Mouse (Mus musculus): ENCODE data around the gene Ufsp1. TPM values are rescaled to one million over a fixed set of nuclear protein-coding genes. Genes with fewer than 3 reads are reported as not detected.

The Ufsp1 gene
- polyA plus RNA-seq, 1 experiment from 2014 or later, result 8.1 TPM

Small RNA genes lying within 50 kb of the gene (microRNA-seq; reads per million reads assigned to microRNA genes)
- gene Mir7036 (not detected), gene Mir8116 (not detected)

Other genes with a start within 250 kb of the Ufsp1 start
- gene Ap1s1, start 248.5 kb upstream of the Ufsp1 start, polyA plus RNA-seq (2015; fragmentation: Nextera tagmentation; extraction: Ambion mirVana), result 140 and 147 TPM in 2 replicates
- gene Serpine1, start 222.4 kb upstream of the Ufsp1 start, polyA plus RNA-seq (2015; fragmentation: Nextera tagmentation; extraction: Ambion mirVana), result 0.74 and 0.92 TPM in 2 replicates
- 4.9 and 6.9 TPM in 2 replicates for gene Trim56, start 178.4 kb upstream of the Ufsp1 start, polyA plus RNA-seq (2015; fragmentation: Nextera tagmentation; extraction: Ambion mirVana)
- gene Muc3, start 145.3 kb upstream of the Ufsp1 start, polyA plus RNA-seq (2015; fragmentation: Nextera tagmentation; extraction: Ambion mirVana), result 0.11 TPM in 1 of 2 replicates, not detected in the other
- not detected in 2 replicates for gene Muc3a, start 82.2 kb upstream of the Ufsp1 start, polyA plus RNA-seq (2015; fragmentation: Nextera tagmentation; extraction: Ambion mirVana)
- 12.7 and 14.8 TPM in 2 replicates for gene Ache, start 7.1 kb upstream of the Ufsp1 start, polyA plus RNA-seq (2015; fragmentation: Nextera tagmentation; extraction: Ambion mirVana)
- gene Srrt, start 13.0 kb downstream of the Ufsp1 start, polyA plus RNA-seq (2015; fragmentation: Nextera tagmentation; extraction: Ambion mirVana), result 84.9 and 88.1 TPM in 2 replicates
- gene Trip6, start 19.8 kb downstream of the Ufsp1 start, polyA plus RNA-seq (2015; fragmentation: Nextera tagmentation; extraction: Ambion mirVana), result 44.7 and 47.3 TPM in 2 replicates
- 8.1 and 8.7 TPM in 2 replicates for gene Slc12a9, start 39.0 kb downstream of the Ufsp1 start, polyA plus RNA-seq (2015; fragmentation: Nextera tagmentation; extraction: Ambion mirVana)
- gene Ephb4, start 55.5 kb downstream of the Ufsp1 start, polyA plus RNA-seq (2015; fragmentation: Nextera tagmentation; extraction: Ambion mirVana), result 33.1 and 37.6 TPM in 2 replicates
- gene Zan, start 182.4 kb downstream of the Ufsp1 start, polyA plus RNA-seq (2015; fragmentation: Nextera tagmentation; extraction: Ambion mirVana), result 0.04 and 0.08 TPM in 2 replicates
- gene Pop7, start 207.9 kb downstream of the Ufsp1 start, polyA plus RNA-seq (2015; fragmentation: Nextera tagmentation; extraction: Ambion mirVana), result 43.6 and 43.9 TPM in 2 replicates
- gene Gigyf1, start 223.9 kb downstream of the Ufsp1 start, polyA plus RNA-seq (2015; fragmentation: Nextera tagmentation; extraction: Ambion mirVana), result 8.4 and 8.8 TPM in 2 replicates
- gene Epo, start 238.6 kb downstream of the Ufsp1 start, polyA plus RNA-seq (2015; fragmentation: Nextera tagmentation; extraction: Ambion mirVana), result not detected in 2 replicates
- 299 and 300 TPM in 2 replicates for gene Gnb2, start 238.9 kb downstream of the Ufsp1 start, polyA plus RNA-seq (2015; fragmentation: Nextera tagmentation; extraction: Ambion mirVana)

Measured in heart, embryonic 13.5 days (tissue).